Mouse (Mus musculus) intestine, embryonic 14.5 days (tissue): ENCODE measurements around the gene Heca. TPM values are rescaled to one million over a fixed set of nuclear protein-coding genes. Genes with fewer than 3 reads are reported as not detected.

Source experiments
- ATAC-seq: fragments of 200-750 bp; cut with Nextera tagmentation; replicated peaks from 2 replicates; pipeline ENCODE4 v1.8.0; 2017; ENCODE audit warnings: low read depth, moderate number of reproducible peaks, moderate TSS enrichment, moderate library complexity; ENCODE audit not compliant: low FRiP score, low TSS enrichment
- DNase-seq: peaks from one replicate; pipeline ENCODE4 v3.0.0-alpha.2; 2018; ENCODE audit warnings: low spot score
- H3K27ac ChIP-seq: fragments of 300-500 bp; sonication (generic); 2 replicates; pipeline ENCODE4 v1.5.1; 2014; ENCODE audit warnings: low read depth, mild to moderate bottlenecking, control low read depth
- H3K27me3 ChIP-seq: fragments of 300-500 bp; sonication (generic); replicated peaks from 2 replicates; pipeline ENCODE4 v1.6.1; 2014; ENCODE audit warnings: low read length, control low read depth; ENCODE audit not compliant: control insufficient read depth, insufficient read depth
- H3K36me3 ChIP-seq: fragments of 300-500 bp; sonication (generic); 2 replicates; pipeline ENCODE4 v1.6.1; 2014; ENCODE audit warnings: low read length, control low read depth; ENCODE audit not compliant: control insufficient read depth, insufficient read depth
- H3K4me1 ChIP-seq: fragments of 300-500 bp; sonication (generic); replicated peaks from 2 replicates; pipeline ENCODE4 v1.6.1; 2014; ENCODE audit warnings: low read length, control low read depth, mixed read lengths; ENCODE audit not compliant: control insufficient read depth, insufficient read depth
- H3K4me2 ChIP-seq: fragments of 300-500 bp; sonication (generic); 2 replicates; pipeline ENCODE4 v1.6.1; 2014; ENCODE audit warnings: low read length
- H3K4me3 ChIP-seq: fragments of 300-500 bp; sonication (generic); 2 replicates; pipeline ENCODE4 v1.5.1; 2014; ENCODE audit warnings: low read depth, low read length, control low read depth, mixed read lengths
- H3K9ac ChIP-seq: fragments of 300-500 bp; sonication (generic); 2 replicates; pipeline ENCODE4 v1.6.1; 2014; ENCODE audit warnings: mild to moderate bottlenecking, low read length
- H3K9me3 ChIP-seq: fragments of 300-500 bp; sonication (generic); 2 replicates; pipeline ENCODE4 v1.6.1; 2016; ENCODE audit warnings: low read length, control low read depth; ENCODE audit not compliant: control insufficient read depth
- WGBS: fragments of 180-500 bp; shearing (Covaris S2); extraction: QIAGEN DNeasy Blood & Tissue Kit; methylation state at CpG from one replicate; pipeline ENCODE4 v1.1.7; 2014; 5-methylcytosine and 5-hydroxymethylcytosine counted together
- polyA plus RNA-seq: library from polyadenylated mRNA; unstranded; fragments of >200 nt; fragmentation: Nextera tagmentation; extraction: Ambion mirVana; gene quantifications from 2 replicates; pipeline ENCODE4 v1.2.1, GENCODE M21; 2014

Gene Heca
- polyA plus RNA-seq, 1 experiment from 2014 or later = 4.2 TPM

- Histone ChIP-seq H3K9me3 (no peaks in the 10 kb centered on the region), H3K9ac (no peak overlapping the region), H3K4me2 (no peak overlapping the region), H3K36me3 (no peaks in the 10 kb centered on the region), H3K27me3 (no peaks in the 10 kb centered on the region), H3K4me3 (no peak overlapping the region), H3K27ac (no peak overlapping the region), H3K4me1 (no peaks in the 10 kb centered on the region)
- ATAC-seq = peak; percentile 75; the same call in 1 of the 2 replicates
- WGBS = 27% methylated on average over 5 of the region's 5 CpGs
- DNase-seq = peak; percentile 56
Measured at GRCm38 (mm10) chr10:17869822-17870662, 77.8 kb downstream of the Heca start.

GRCm38 (mm10) chr10:17860701-17861480 is 87.0 kb downstream of the Heca start:
- Histone ChIP-seq H3K4me1 (no peaks in the 10 kb centered on the region), H3K4me3 (no peak overlapping the region), H3K9ac (no peak overlapping the region), H3K9me3 (no peaks in the 10 kb centered on the region), H3K4me2 (no peak overlapping the region), H3K27me3 (no peaks in the 10 kb centered on the region), H3K36me3 (no peaks in the 10 kb centered on the region), H3K27ac (no peak overlapping the region)
- ATAC-seq (no peak), DNase-seq (no peak)
- WGBS = 69% methylated on average over 6 of the region's 6 CpGs

- Histone ChIP-seq H3K4me1 (no peaks in the 10 kb centered on the region), H3K4me3 (no peak overlapping the region), H3K9ac (no peak overlapping the region), H3K27me3 (no peaks in the 10 kb centered on the region), H3K4me2 (no peak overlapping the region), H3K36me3 (no peaks in the 10 kb centered on the region), H3K9me3 (no peaks in the 10 kb centered on the region), H3K27ac (no peak overlapping the region)
- DNase-seq (no peak), ATAC-seq (no peak)
- 90% methylated on average over 9 of the region's 9 CpGs for WGBS
Measured at GRCm38 (mm10) chr10:17857647-17858261, 90.1 kb downstream of the Heca start.

GRCm38 (mm10) chr10:17844781-17845537 is 102.9 kb downstream of the Heca start:
- DNase-seq = no peak
- no peaks in the 10 kb centered on the region for H3K27me3 ChIP-seq
- no peak overlapping the region for H3K4me3 ChIP-seq
- no peak for ATAC-seq
- H3K27ac ChIP-seq = no peak overlapping the region
- H3K4me2 ChIP-seq = no peak overlapping the region
- H3K36me3 ChIP-seq = no peaks in the 10 kb centered on the region
- H3K9ac ChIP-seq = no peak overlapping the region
- no peaks in the 10 kb centered on the region for H3K9me3 ChIP-seq
- H3K4me1 ChIP-seq = no peaks in the 10 kb centered on the region
- WGBS = 57% methylated on average over 4 of the region's 4 CpGs

GRCm38 (mm10) chr10:17842030-17842429 is 105.8 kb downstream of the Heca start:
- Histone ChIP-seq H3K36me3 (no peaks in the 10 kb centered on the region), H3K9ac (no peak overlapping the region), H3K4me1 (no peaks in the 10 kb centered on the region), H3K4me3 (no peak overlapping the region), H3K4me2 (no peak overlapping the region), H3K27ac (no peak overlapping the region), H3K9me3 (no peaks in the 10 kb centered on the region), H3K27me3 (no peaks in the 10 kb centered on the region)
- 91% methylated on average over 3 of the region's 3 CpGs for WGBS
- ATAC-seq (no peak), DNase-seq (no peak)

GRCm38 (mm10) chr10:17836275-17836674 is 111.6 kb downstream of the Heca start:
- no peaks in the 10 kb centered on the region for H3K27me3 ChIP-seq
- no peak for ATAC-seq
- no peak for DNase-seq
- no peak overlapping the region for H3K27ac ChIP-seq
- WGBS = 92% methylated on average over 1 of the region's 1 CpGs
- H3K4me2 ChIP-seq = no peak overlapping the region
- H3K36me3 ChIP-seq = no peaks in the 10 kb centered on the region
- H3K9me3 ChIP-seq = no peaks in the 10 kb centered on the region
- no peak overlapping the region for H3K4me3 ChIP-seq
- no peak overlapping the region for H3K9ac ChIP-seq
- H3K4me1 ChIP-seq = no peaks in the 10 kb centered on the region

- Histone ChIP-seq H3K4me2 (no peak overlapping the region), H3K27ac (no peak overlapping the region), H3K9ac (no peak overlapping the region), H3K27me3 (no peaks in the 10 kb centered on the region), H3K36me3 (no peaks in the 10 kb centered on the region), H3K9me3 (no peaks in the 10 kb centered on the region), H3K4me3 (no peak overlapping the region), H3K4me1 (no peaks in the 10 kb centered on the region)
- WGBS = 83% methylated on average over 6 of the region's 6 CpGs
- ATAC-seq (no peak), DNase-seq (no peak)
Measured at GRCm38 (mm10) chr10:17835031-17835430, 112.8 kb downstream of the Heca start.

GRCm38 (mm10) chr10:17831041-17831440 is 116.8 kb downstream of the Heca start:
- Histone ChIP-seq H3K9me3 (no peaks in the 10 kb centered on the region), H3K27me3 (no peaks in the 10 kb centered on the region), H3K4me2 (no peak overlapping the region), H3K27ac (no peak overlapping the region), H3K36me3 (no peaks in the 10 kb centered on the region), H3K9ac (no peak overlapping the region), H3K4me1 (no peaks in the 10 kb centered on the region), H3K4me3 (no peak overlapping the region)
- WGBS = 64% methylated on average over 3 of the region's 3 CpGs
- no peak for DNase-seq
- no peak for ATAC-seq
